Mouse (Mus musculus) myocyte (in vitro differentiated cells): ENCODE measurements around the gene Hydin.

Experiments
- E2F4 ChIP-seq: IDR thresholded peaks from one replicate; pipeline ENCODE4 v1.6.1; 2011; ENCODE audit warnings: mild to moderate bottlenecking, control low read depth, moderate library complexity; ENCODE audit not compliant: insufficient read depth
- MAX ChIP-seq: IDR thresholded peaks from one replicate; pipeline ENCODE4 v1.6.1; 2011; ENCODE audit warnings: low read depth, mild to moderate bottlenecking, control low read depth
- MYOD1 ChIP-seq, 3 experiments: IDR thresholded peaks; one replicate each; pipeline ENCODE4 v1.6.1; 2011; ENCODE audit warnings: control low read depth in 2 of 3, low read depth in 2 of 3, mild to moderate bottlenecking in 2 of 3, moderate library complexity in 1 of 3; ENCODE audit not compliant: insufficient read length in 2 of 3, control insufficient read depth in 1 of 3
- MYOG ChIP-seq, 3 experiments: IDR thresholded peaks; one replicate each; pipeline ENCODE4 v1.6.1; 2011; ENCODE audit warnings: control low read depth in 2 of 3, low read depth in 2 of 3, mild to moderate bottlenecking in 2 of 3; ENCODE audit not compliant: insufficient read length in 2 of 3, control insufficient read depth in 1 of 3, insufficient read depth in 1 of 3
- POLR2A ChIP-seq: IDR thresholded peaks from one replicate; pipeline ENCODE4 v1.6.1; 2011; ENCODE audit warnings: low read depth, mild to moderate bottlenecking, control low read depth, moderate library complexity; ENCODE audit not compliant: insufficient read length
- POLR2AphosphoS2 ChIP-seq: IDR thresholded peaks from one replicate; pipeline ENCODE4 v1.6.1; 2011; ENCODE audit warnings: low read depth, control low read depth; ENCODE audit not compliant: insufficient read length
- TCF12 ChIP-seq: IDR thresholded peaks from one replicate; pipeline ENCODE4 v1.6.1; 2011; ENCODE audit warnings: mild to moderate bottlenecking, control low read depth; ENCODE audit not compliant: poor library complexity, insufficient read depth, severe bottlenecking
- USF1 ChIP-seq: IDR thresholded peaks from one replicate; pipeline ENCODE4 v1.6.1; 2011; ENCODE audit warnings: low read depth, mild to moderate bottlenecking, control low read depth, moderate library complexity

- no peak for TF ChIP-seq POLR2A
- no peak for TF ChIP-seq USF1
- TF ChIP-seq E2F4 = no peak
- no peak for TF ChIP-seq MYOG (IDR thresholded peaks at IDR 0.05; ENCODE audit: control insufficient read depth in 1 of 3, insufficient read depth in 1 of 3, insufficient read length in 2 of 3, low read depth in 2 of 3)
- no peak for TF ChIP-seq MAX
- no peak for TF ChIP-seq POLR2AphosphoS2
- no peak for TF ChIP-seq TCF12
- TF ChIP-seq MYOD1 (IDR thresholded peaks at IDR 0.05; ENCODE audit: control insufficient read depth in 1 of 3, insufficient read length in 2 of 3, low read depth in 2 of 3) = no peak
Measured at GRCm38 (mm10) chr8:110424146-110424545, 157.4 kb downstream of the Hydin start.
